Mouse (Mus musculus) ES-E14 (cell line): ENCODE results near the gene Erc1. TPM values are rescaled to one million over a fixed set of nuclear protein-coding genes. Genes with fewer than 3 reads are reported as not detected.
A peak's percentile ranks its signal among the peaks of the same experiment; 100 is the strongest.

Experiments
- DNase-seq: peaks from one replicate; pipeline ENCODE4 v3.0.0-alpha.2; 2013; ENCODE audit warnings: low read depth, low spot score
- H3K27ac ChIP-seq: 2 replicates; pipeline ENCODE4 v1.5.1; 2012; ENCODE audit warnings: low read depth, mild to moderate bottlenecking, low read length, moderate library complexity, mixed read lengths; ENCODE audit not compliant: poor library complexity, insufficient read depth, severe bottlenecking
- H3K36me3 ChIP-seq: 2 replicates; pipeline ENCODE4 v1.6.1; 2012; ENCODE audit warnings: mild to moderate bottlenecking, low read length, moderate library complexity, mixed read lengths; ENCODE audit not compliant: control insufficient read depth, poor library complexity, insufficient read depth, severe bottlenecking
- H3K4me1 ChIP-seq, 2 experiments: fragments of 150-350 bp in 1 of 2; sonication (generic) in 1 of 2; 2 replicates each; pipeline ENCODE4 v1.6.1; 2012; ENCODE audit warnings: low read length in 2 of 2, mild to moderate bottlenecking in 1 of 2, mixed read lengths in 1 of 2; ENCODE audit not compliant: control insufficient read depth in 2 of 2, insufficient read depth in 2 of 2, poor library complexity in 1 of 2
- H3K4me3 ChIP-seq, 2 experiments: fragments of 150-350 bp in 1 of 2; sonication (generic) in 1 of 2; 2 replicates each; pipeline ENCODE4 v1.5.1; 2012; ENCODE audit warnings: low read length in 2 of 2, low read depth in 1 of 2, mild to moderate bottlenecking in 1 of 2, mixed read lengths in 1 of 2; ENCODE audit not compliant: insufficient read depth in 1 of 2, poor library complexity in 1 of 2, severe bottlenecking in 1 of 2
- H3K9ac ChIP-seq: 2 replicates; pipeline ENCODE4 v1.6.1; 2012; ENCODE audit warnings: low read depth, mild to moderate bottlenecking, low read length, mixed read lengths; ENCODE audit not compliant: poor library complexity, insufficient read depth, severe bottlenecking
- H3K9me3 ChIP-seq: fragments of 150-350 bp; sonication (generic); 2 replicates; pipeline ENCODE4 v1.6.1; 2012; ENCODE audit warnings: low read depth, mild to moderate bottlenecking, low read length; ENCODE audit not compliant: control insufficient read depth, insufficient read depth
- CHD2 ChIP-seq: IDR thresholded peaks from 2 replicates; pipeline ENCODE4 v1.6.1; 2014; ENCODE audit warnings: mild to moderate bottlenecking, low read depth, low read length, inconsistent platforms
- HCFC1 ChIP-seq: IDR thresholded peaks from 2 replicates; pipeline ENCODE4 v1.6.1; 2012; ENCODE audit warnings: low read length, inconsistent platforms, borderline replicate concordance; ENCODE audit not compliant: insufficient read depth
- MAFK ChIP-seq: IDR thresholded peaks from 2 replicates; pipeline ENCODE4 v1.6.1; 2014; ENCODE audit warnings: mild to moderate bottlenecking, low read depth, low read length, inconsistent platforms; ENCODE audit not compliant: insufficient read depth
- ZC3H11A ChIP-seq: IDR thresholded peaks from 2 replicates; pipeline ENCODE4 v1.6.1; 2012; ENCODE audit warnings: low read depth, mild to moderate bottlenecking, inconsistent platforms, low read length, borderline replicate concordance
- ZNF384 ChIP-seq: IDR thresholded peaks from 2 replicates; pipeline ENCODE4 v1.6.1; 2012; ENCODE audit warnings: low read depth, low read length, inconsistent platforms
- in situ Hi-C, 2 experiments: fragments of 600-800 bp; cut with MboI; formaldehyde crosslinking; loops; one replicate each; pipeline ENCODE4 v1.15.1; 2025; ENCODE audit warnings: low sequenced_read_pairs in 2 of 2, inconsistent platforms in 1 of 2; ENCODE audit not compliant: unreplicated experiment in 2 of 2
- total RNA-seq: library from RNA; depleted of rRNA; stranded (reverse); fragments of 300-350 nt; gene quantifications from 2 replicates; pipeline ENCODE4 v1.2.3, GENCODE M21; 2012

Erc1 gene
- total RNA-seq, 1 experiment, result 16.5 TPM

DNA sequence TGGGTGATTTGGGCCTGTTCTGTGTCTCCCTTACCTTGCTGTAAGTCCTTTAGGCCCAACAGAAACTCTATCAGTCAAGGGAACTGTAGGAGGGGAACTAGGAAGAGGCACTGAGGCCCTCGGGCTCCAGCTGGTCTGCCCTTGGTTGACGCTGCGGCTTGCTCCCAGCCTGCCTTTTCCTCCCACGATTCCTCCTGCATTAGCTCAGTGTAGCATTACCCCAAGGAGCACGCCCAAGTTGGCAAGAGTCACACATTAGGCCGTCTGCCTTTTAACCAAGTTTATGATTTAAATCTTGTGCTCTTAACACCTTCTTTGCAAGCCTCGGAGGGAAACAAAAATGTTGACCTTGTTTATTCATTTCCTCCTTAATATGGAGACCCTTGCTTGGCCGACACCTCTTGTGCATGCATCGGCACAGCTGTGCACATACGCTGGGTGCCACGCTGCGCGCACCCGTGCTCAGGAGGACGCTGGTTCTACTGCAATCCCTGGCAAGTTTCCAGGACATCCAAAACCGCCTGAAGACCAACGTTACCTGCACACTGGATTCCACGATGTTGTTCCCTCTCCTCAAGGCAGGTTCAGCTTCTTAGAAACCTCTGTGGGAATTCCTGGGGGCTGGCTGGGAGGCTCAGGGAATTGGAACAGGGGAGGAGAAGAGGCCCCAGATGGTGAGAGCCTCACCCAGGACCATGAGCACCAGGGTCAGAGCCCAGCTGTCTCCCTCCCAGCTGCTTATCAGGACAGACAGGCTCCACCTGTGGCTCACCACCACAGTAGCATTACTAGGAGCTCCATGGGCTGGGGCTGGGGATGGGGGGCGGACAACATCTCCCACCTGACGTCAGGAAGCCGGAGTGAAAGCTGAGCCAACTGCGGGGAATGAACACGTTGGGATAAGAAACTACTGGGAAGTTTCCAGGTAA is 282.3 kb downstream of the Erc1 start:
- H3K9ac ChIP-seq, result no peak overlapping the region
- H3K9me3 ChIP-seq, result no peaks in the 10 kb centered on the region
- TF ChIP-seq CHD2 (no peak), ZNF384 (no peak), ZC3H11A (no peak), HCFC1 (no peak), MAFK (no peak)
- H3K4me1 ChIP-seq, result no peaks in the 10 kb centered on the region
- DNase-seq, result no peak
- H3K27ac ChIP-seq, result no peak overlapping the region
- in situ Hi-C loops, result no loop called here
- no peak overlapping the region for H3K4me3 ChIP-seq
- H3K36me3 ChIP-seq, result no peaks in the 10 kb centered on the region

DNA sequence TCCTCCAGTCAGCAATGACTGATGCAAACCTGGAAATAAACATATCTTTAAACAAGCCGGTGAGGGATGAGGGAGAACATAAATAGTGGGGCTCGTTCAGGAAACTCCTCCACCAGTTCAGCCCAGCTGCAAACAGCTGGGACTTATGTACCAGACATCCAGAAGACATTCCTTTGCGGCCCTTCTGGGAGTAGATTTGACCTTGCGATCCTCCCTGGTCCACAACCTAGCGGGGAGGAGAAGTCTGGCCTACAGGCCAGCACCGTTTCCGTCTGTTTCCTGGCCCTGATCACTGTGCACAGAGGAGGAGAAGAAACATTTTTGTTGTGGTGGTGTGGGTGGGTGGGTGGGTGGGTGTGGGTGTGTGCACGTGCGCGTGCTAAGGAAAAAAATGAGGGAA is 285.4 kb downstream of the Erc1 start:
- no peaks in the 10 kb centered on the region for H3K36me3 ChIP-seq
- DNase-seq, result no peak
- no peak overlapping the region for H3K9ac ChIP-seq
- TF ChIP-seq MAFK (no peak), HCFC1 (no peak), CHD2 (no peak), ZC3H11A (no peak), ZNF384 (no peak)
- H3K9me3 ChIP-seq, result no peaks in the 10 kb centered on the region
- H3K27ac ChIP-seq, result no peak overlapping the region
- no peaks in the 10 kb centered on the region for H3K4me1 ChIP-seq
- no peak overlapping the region for H3K4me3 ChIP-seq
- in situ Hi-C loops, result no loop called here

DNA sequence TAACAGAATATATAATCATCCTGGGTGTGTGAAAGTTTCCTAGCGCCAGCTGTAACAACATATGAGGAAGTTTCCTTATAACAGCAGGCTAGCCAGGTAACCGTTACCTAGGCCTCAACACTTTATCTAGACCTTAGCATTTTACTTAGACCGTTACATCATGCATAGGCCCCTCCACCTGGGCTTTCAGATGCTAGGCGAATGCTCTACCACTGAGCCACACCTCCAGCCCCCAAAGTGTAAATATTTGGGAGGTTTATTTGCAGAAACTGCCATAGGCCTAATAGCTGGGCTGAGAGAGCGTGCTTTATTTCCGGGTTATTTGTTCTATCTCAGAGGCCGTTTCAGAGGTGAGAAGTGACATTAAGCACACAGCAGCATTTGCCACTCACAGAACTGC is 289.1 kb downstream of the Erc1 start:
- no peak overlapping the region for H3K9ac ChIP-seq
- no peak overlapping the region for H3K4me3 ChIP-seq
- TF ChIP-seq CHD2, result no peak
- TF ChIP-seq HCFC1, result no peak
- TF ChIP-seq ZC3H11A, result no peak
- no peak for TF ChIP-seq MAFK
- no peak for TF ChIP-seq ZNF384
- no peak overlapping the region for H3K27ac ChIP-seq
- H3K9me3 ChIP-seq, result no peaks in the 10 kb centered on the region
- no peaks in the 10 kb centered on the region for H3K36me3 ChIP-seq
- in situ Hi-C loops, result no loop called here
- no peak for DNase-seq
- H3K4me1 ChIP-seq, result no peaks in the 10 kb centered on the region

DNA sequence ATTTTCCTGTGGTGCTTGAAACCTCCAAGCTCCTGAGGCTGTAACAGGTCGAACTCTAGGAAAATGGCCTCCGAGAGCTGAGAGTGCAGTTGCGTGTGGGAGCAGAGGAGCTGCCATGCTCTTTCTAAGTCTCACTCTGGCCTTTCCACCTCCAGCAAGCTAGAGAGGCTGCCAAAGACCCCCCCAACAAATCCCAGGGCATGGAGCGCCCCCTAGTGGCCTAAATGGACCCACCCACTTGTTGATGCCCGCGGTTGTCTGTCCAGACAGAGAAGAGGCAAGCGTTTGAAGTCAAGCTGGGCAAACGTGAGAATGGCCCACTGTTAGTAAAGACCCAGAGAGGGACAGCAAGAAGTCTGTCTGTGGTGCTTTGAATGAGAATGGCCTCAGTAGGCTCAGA is 293.5 kb downstream of the Erc1 start:
- in situ Hi-C loops, result no loop called here
- Histone ChIP-seq H3K27ac (no peak overlapping the region), H3K4me1 (no peaks in the 10 kb centered on the region), H3K9me3 (no peaks in the 10 kb centered on the region), H3K9ac (no peak overlapping the region), H3K4me3 (no peak overlapping the region), H3K36me3 (no peaks in the 10 kb centered on the region)
- TF ChIP-seq MAFK, result no peak
- DNase-seq, result peak; percentile 41
